9 mouse cellular contexts compared by ENCODE assay signal in the genomic region with DNA sequence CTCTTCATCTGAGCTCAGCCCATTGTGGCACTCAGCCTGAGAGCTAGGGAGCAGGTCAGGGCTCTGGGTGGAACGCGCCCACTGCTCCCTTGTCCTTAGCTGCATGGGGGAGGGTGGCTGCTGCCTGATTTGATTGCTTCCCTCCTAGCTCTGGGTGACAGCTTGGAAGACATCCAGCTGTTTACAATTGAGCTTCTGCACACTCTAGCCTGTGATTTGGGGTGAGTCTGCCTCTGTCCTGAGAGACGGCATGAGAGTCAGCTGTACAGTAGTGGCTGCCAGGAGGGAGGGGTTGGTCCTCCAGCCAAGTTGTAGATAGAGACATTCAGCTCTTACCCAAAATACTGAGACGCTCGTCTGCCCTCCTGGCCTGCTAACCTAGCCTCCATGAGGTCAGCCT. TPM values are rescaled to one million over a fixed set of nuclear protein-coding genes. Genes with fewer than 3 reads are reported as not detected.
A peak's percentile ranks its signal among the peaks of the same experiment; 100 is the strongest.
DNase-seq lines count a peak whose midpoint lies in the region; ATAC-seq lines count a peak whose summit lies in the region.
"Had no signal": no experiment of that assay in that cellular context is flagged by ENCODE, and none has a peak within 500 bp of the region (broad histone marks: within the 10 kb centered on the region; RNA-seq: fewer than 3 reads in every experiment).

No protein-coding gene starts in this region.

- peak overlapping the region; percentile 6; the same call in 1 of the 2 replicates for H3K4me3 ChIP-seq in embryonic facial prominence, embryonic 10.5 days
- no peak overlapping the region for H3K4me3 ChIP-seq in heart, embryonic 11.5 days (ENCODE audit: low read depth, low read length)
- H3K4me3 ChIP-seq in liver, embryonic 15.5 days (replicated peaks): no peak overlapping the region
- H3K4me3 ChIP-seq in neural tube, embryonic 14.5 days (ENCODE audit: low read depth, low read length): no peak overlapping the region

- H3K9ac ChIP-seq in heart, embryonic 11.5 days (ENCODE audit: low read depth, low read length): 0 out of 2 replicates have a peak overlapping the region, but pooled peaks have one; percentile 18
- H3K9ac ChIP-seq in liver, embryonic 15.5 days: peak overlapping the region; percentile 6; the same call in 1 of the 2 replicates
- 0 out of 2 replicates have a peak overlapping the region, but pooled peaks have one; percentile 39 for H3K9ac ChIP-seq in neural tube, embryonic 14.5 days (replicated peaks; ENCODE audit: low read depth, low read length)

- no peak overlapping the region; the same call in 1 of the 2 replicates for H3K27ac ChIP-seq in embryonic facial prominence, embryonic 10.5 days (replicated peaks)
- peak overlapping the region; percentile 70 for H3K27ac ChIP-seq in heart, embryonic 11.5 days (ENCODE audit: low read depth, low read length)
- H3K27ac ChIP-seq in liver, embryonic 15.5 days (replicated peaks): peak overlapping the region; percentile 35
- H3K27ac ChIP-seq in neural tube, embryonic 14.5 days (ENCODE audit: low read depth, low read length): peak overlapping the region; percentile 77

- H3K4me2 ChIP-seq in heart, embryonic 11.5 days: peak overlapping the region; percentile 34
- no peak overlapping the region for H3K4me2 ChIP-seq in liver, embryonic 15.5 days
- peak overlapping the region; percentile 23 for H3K4me2 ChIP-seq in neural tube, embryonic 14.5 days (ENCODE audit: low read depth, low read length)

- WGBS in embryonic facial prominence, embryonic 10.5 days: 37% methylated on average over 5 of the region's 5 CpGs
- 31% methylated on average over 5 of the region's 5 CpGs for WGBS in heart, embryonic 11.5 days (ENCODE audit: insufficient replicate concordance)
- WGBS in liver, embryonic 15.5 days (ENCODE audit: insufficient replicate concordance): 54% methylated on average over 5 of the region's 5 CpGs
- WGBS in neural tube, embryonic 14.5 days: 27% methylated on average over 5 of the region's 5 CpGs

- H3K36me3 ChIP-seq in embryonic facial prominence, embryonic 10.5 days (replicated peaks): peaks cover 78% of the 10 kb centered on the region
- no peaks in the 10 kb centered on the region for H3K36me3 ChIP-seq in heart, embryonic 11.5 days (ENCODE audit: control insufficient read depth, insufficient read depth, low read length)
- H3K36me3 ChIP-seq in liver, embryonic 15.5 days (replicated peaks): peaks cover 12% of the 10 kb centered on the region; the same call in 1 of the 2 replicates
- H3K36me3 ChIP-seq in neural tube, embryonic 14.5 days (ENCODE audit: control insufficient read depth, insufficient read depth, low read length): peaks cover 3% of the 10 kb centered on the region; the same call in 1 of the 2 replicates

- H3K4me1 ChIP-seq in embryonic facial prominence, embryonic 10.5 days: peaks cover 90% of the 10 kb centered on the region
- peaks cover 80% of the 10 kb centered on the region for H3K4me1 ChIP-seq in heart, embryonic 11.5 days (ENCODE audit: control insufficient read depth, insufficient read depth, low read length)
- peaks cover 67% of the 10 kb centered on the region for H3K4me1 ChIP-seq in liver, embryonic 15.5 days (replicated peaks)
- peaks cover 81% of the 10 kb centered on the region for H3K4me1 ChIP-seq in neural tube, embryonic 14.5 days (ENCODE audit: control insufficient read depth, insufficient read depth, low read length)

- H3K27me3 ChIP-seq in embryonic facial prominence, embryonic 10.5 days (replicated peaks; ENCODE audit: low read depth, poor library complexity, severe bottlenecking): no peaks in the 10 kb centered on the region
- no peaks in the 10 kb centered on the region for H3K27me3 ChIP-seq in heart, embryonic 11.5 days (ENCODE audit: control insufficient read depth, insufficient read depth, low read length)
- H3K27me3 ChIP-seq in liver, embryonic 15.5 days: no peaks in the 10 kb centered on the region
- no peaks in the 10 kb centered on the region for H3K27me3 ChIP-seq in neural tube, embryonic 14.5 days (ENCODE audit: control insufficient read depth, insufficient read depth, low read length)

- peak; percentile 54 for ATAC-seq in heart, embryonic 11.5 days (replicated peaks; ENCODE audit: insufficient number of reproducible peaks, low FRiP score, low TSS enrichment)
- peak; percentile 82 for ATAC-seq in liver, embryonic 15.5 days (ENCODE audit: insufficient read depth)
- ATAC-seq in neural tube, embryonic 14.5 days (ENCODE audit: low read depth): peak; percentile 59; the same call in 1 of the 2 replicates

- peak; percentile 57 to 78 for DNase-seq in layer of hippocampus, adult 18-20 months (ENCODE audit: low spot score in 2 of 2)
- DNase-seq in layer of hippocampus, adult 9-10 months (ENCODE audit: low spot score): no peak
- no peak for DNase-seq in embryonic facial prominence, embryonic 10.5 days (ENCODE audit: low spot score)
- DNase-seq in kidney, adult 9 months: peak; percentile 79
- DNase-seq in thymus, postnatal 25 days: no peak

- no peaks in the 10 kb centered on the region for H3K9me3 ChIP-seq in embryonic facial prominence, embryonic 10.5 days
- no peaks in the 10 kb centered on the region for H3K9me3 ChIP-seq in heart, embryonic 11.5 days (replicated peaks; ENCODE audit: control insufficient read depth, low read length)
- H3K9me3 ChIP-seq in liver, embryonic 15.5 days (replicated peaks): no peaks in the 10 kb centered on the region
- no peaks in the 10 kb centered on the region for H3K9me3 ChIP-seq in neural tube, embryonic 14.5 days (ENCODE audit: control insufficient read depth, low read length)

RNA-seq across cellular contexts. Expression of gene A3galt2, which starts 20.9 kb away (rescaled TPM):
- under 1 TPM; 0.28 to 0.35 TPM for total RNA-seq in layer of hippocampus, adult 18-20 months (2021)
- 0.09 and 0.12 TPM in 2 replicates for polyA plus RNA-seq in embryonic facial prominence, embryonic 10.5 days (2016; fragmentation: Nextera tagmentation; extraction: Ambion mirVana)
- 0.11 and 0.20 TPM in 2 replicates for polyA plus RNA-seq in heart, embryonic 11.5 days (2014; fragmentation: Nextera tagmentation; extraction: Ambion mirVana)
- not detected in 2 replicates for polyA plus RNA-seq in liver, embryonic 15.5 days (2015; fragmentation: Nextera tagmentation; extraction: Ambion mirVana)
- 0.45 and 0.51 TPM in 2 replicates for polyA plus RNA-seq in neural tube, embryonic 14.5 days (2014; fragmentation: Nextera tagmentation; extraction: Ambion mirVana)
- total RNA-seq: hematopoietic stem cell, adult 5-6 weeks had no signal

Comparison
In these comparisons a context has a peak if more than half of its experiments do, and no peak if none do; other contexts are left out.
1. DNase-seq: peak in layer of hippocampus, adult 18-20 months (2 of 2) and kidney, adult 9 months (single experiment); none in layer of hippocampus, adult 9-10 months (single experiment), embryonic facial prominence, embryonic 10.5 days (single experiment) and thymus, postnatal 25 days (single experiment).
2. Peak in every context shown above with its lines, with median percentiles within 50 percentile points of each other: ATAC-seq and H3K9ac ChIP-seq.